Mouse (Mus musculus) layer of hippocampus, postnatal 10 days (tissue): ENCODE data around the gene A230050P20Rik. TPM values are rescaled to one million over a fixed set of nuclear protein-coding genes. Genes with fewer than 3 reads are reported as not detected.
A peak's percentile ranks its signal among the peaks of the same experiment; 100 is the strongest.

ENCODE experiments used
- DNase-seq, 2 experiments: peaks; one replicate each; pipeline ENCODE4 v3.0.0; 2021; ENCODE audit warnings: low spot score in 2 of 2
- total RNA-seq, 2 experiments: library from RNA; stranded (reverse); gene quantifications; 2 replicates each; pipeline ENCODE4 v1.2.3; 2021

Gene A230050P20Rik
- total RNA-seq, 2 experiments from 2014 or later = 48.2 to 55.5 TPM

- no peak for DNase-seq
These were observed 5.1 kb downstream of the A230050P20Rik start for GRCm38 (mm10) chr9:20873521-20873920.

GRCm38 (mm10) chr9:20875021-20875790, 6.8 kb downstream of the A230050P20Rik start:
- DNase-seq = no peak

- DNase-seq = no peak
These were observed 8.1 kb downstream of the A230050P20Rik start for GRCm38 (mm10) chr9:20876318-20877117.

GRCm38 (mm10) chr9:20877118-20878040, 8.9 kb downstream of the A230050P20Rik start:
- DNase-seq = no peak

GRCm38 (mm10) chr9:20878041-20878709, 9.7 kb downstream of the A230050P20Rik start:
- peak; percentile 99 to 100 for DNase-seq

GRCm38 (mm10) chr9:20878710-20879065, 10.2 kb downstream of the A230050P20Rik start:
- DNase-seq = no peak

- DNase-seq = no peak
These were observed 10.8 kb downstream of the A230050P20Rik start, which contains the start of gene Angptl6 for GRCm38 (mm10) chr9:20879097-20879792. Gene Angptl6, minus strand, starts transcription at chr9:20879727.

GRCm38 (mm10) chr9:20886563-20886962, 18.1 kb downstream of the A230050P20Rik start:
- no peak for DNase-seq

- no peak for DNase-seq
These were observed 18.7 kb downstream of the A230050P20Rik start for GRCm38 (mm10) chr9:20887191-20887590.

- DNase-seq = peak; percentile 94 to 95
These were observed 19.4 kb downstream of the A230050P20Rik start, which contains the start of gene Ppan for GRCm38 (mm10) chr9:20887704-20888385. Gene Ppan, plus strand, starts transcription at chr9:20888175.

- no peak for DNase-seq
These were observed 19.9 kb downstream of the A230050P20Rik start for GRCm38 (mm10) chr9:20888386-20888765.

GRCm38 (mm10) chr9:20889185-20890141, 21.0 kb downstream of the A230050P20Rik start:
- no peak for DNase-seq

- DNase-seq = no peak
These were observed 22.0 kb downstream of the A230050P20Rik start for GRCm38 (mm10) chr9:20890411-20890810.

GRCm38 (mm10) chr9:20891339-20892103, 23.1 kb downstream of the A230050P20Rik start:
- DNase-seq = no peak

GRCm38 (mm10) chr9:20892104-20892653, 23.7 kb downstream of the A230050P20Rik start:
- DNase-seq = no peak

GRCm38 (mm10) chr9:20893069-20893468, 24.6 kb downstream of the A230050P20Rik start:
- no peak for DNase-seq
